Mouse (Mus musculus) midbrain, postnatal 0 days (tissue): ENCODE measurements around the gene Xdh. TPM values are rescaled to one million over a fixed set of nuclear protein-coding genes. Genes with fewer than 3 reads are reported as not detected.
"Not testable (repeated sequence)": the region's sequence is repeated elsewhere in the genome, so short reads cannot be mapped to it uniquely, and the experiment has no call there.

Experiments used
- ATAC-seq: fragments of 200-750 bp; cut with Nextera tagmentation; 2 replicates; pipeline ENCODE4 v1.8.0; 2017; ENCODE audit warnings: moderate number of reproducible peaks, mild to moderate bottlenecking, moderate TSS enrichment, moderate library complexity; ENCODE audit not compliant: low FRiP score
- DNase-seq: peaks from one replicate; pipeline ENCODE4 v3.0.0-alpha.2; 2015; ENCODE audit warnings: low spot score
- H3K27ac ChIP-seq: fragments of 300-500 bp; sonication (generic); 2 replicates; pipeline ENCODE4 v1.5.1; 2014; ENCODE audit warnings: low read depth, mild to moderate bottlenecking, low read length, mixed read lengths
- H3K27me3 ChIP-seq: fragments of 300-500 bp; sonication (generic); 2 replicates; pipeline ENCODE4 v1.6.1; 2014; ENCODE audit warnings: low read length, control low read depth, mixed read lengths; ENCODE audit not compliant: insufficient read depth
- H3K36me3 ChIP-seq: fragments of 300-500 bp; sonication (generic); 2 replicates; pipeline ENCODE4 v1.6.1; 2014; ENCODE audit warnings: low read length, control low read depth, mixed read lengths; ENCODE audit not compliant: insufficient read depth
- H3K4me1 ChIP-seq: fragments of 300-500 bp; sonication (generic); 2 replicates; pipeline ENCODE4 v1.6.1; 2014; ENCODE audit warnings: mild to moderate bottlenecking, control low read depth, antibody characterized with exemption, low read length, mixed read lengths; ENCODE audit not compliant: insufficient read depth
- H3K4me2 ChIP-seq: fragments of 300-500 bp; sonication (generic); 2 replicates; pipeline ENCODE4 v1.6.1; 2014; ENCODE audit warnings: low read depth, mild to moderate bottlenecking, low read length, mixed read lengths; ENCODE audit not compliant: poor library complexity, severe bottlenecking
- H3K4me3 ChIP-seq: fragments of 300-500 bp; sonication (generic); 2 replicates; pipeline ENCODE4 v1.5.1; 2014; ENCODE audit warnings: low read depth, mild to moderate bottlenecking, low read length, moderate library complexity
- H3K9ac ChIP-seq: fragments of 300-500 bp; sonication (generic); replicated peaks from 2 replicates; pipeline ENCODE4 v1.6.1; 2014; ENCODE audit warnings: mild to moderate bottlenecking, low read length, moderate library complexity, mixed read lengths; ENCODE audit not compliant: poor library complexity, severe bottlenecking
- H3K9me3 ChIP-seq: fragments of 300-500 bp; sonication (generic); 2 replicates; pipeline ENCODE4 v1.6.1; 2016; ENCODE audit warnings: low read length, control low read depth
- CTCF ChIP-seq: IDR thresholded peaks from 2 replicates; pipeline ENCODE4 v1.5.1; 2016; ENCODE audit warnings: antibody characterized with exemption, mild to moderate bottlenecking
- WGBS: fragments of 180-500 bp; shearing (Covaris S2); extraction: QIAGEN DNeasy Blood & Tissue Kit; methylation state at CpG from one replicate; pipeline ENCODE4 v1.1.7; 2014; 5-methylcytosine and 5-hydroxymethylcytosine counted together
- polyA plus RNA-seq: library from polyadenylated mRNA; unstranded; fragments of >200 nt; fragmentation: Nextera tagmentation; extraction: Ambion mirVana; gene quantifications from 2 replicates; pipeline ENCODE4 v1.2.1, GENCODE M21; 2015
- total RNA-seq: library from RNA; depleted of rRNA; stranded (reverse); fragments of >200 nt; gene quantifications from 2 replicates; pipeline ENCODE4 v1.2.3, GENCODE M21; 2014

The Xdh gene
- total and polyA plus RNA-seq, 2 experiments from 2014 or later, result 0.55 to 0.59 TPM

DNA sequence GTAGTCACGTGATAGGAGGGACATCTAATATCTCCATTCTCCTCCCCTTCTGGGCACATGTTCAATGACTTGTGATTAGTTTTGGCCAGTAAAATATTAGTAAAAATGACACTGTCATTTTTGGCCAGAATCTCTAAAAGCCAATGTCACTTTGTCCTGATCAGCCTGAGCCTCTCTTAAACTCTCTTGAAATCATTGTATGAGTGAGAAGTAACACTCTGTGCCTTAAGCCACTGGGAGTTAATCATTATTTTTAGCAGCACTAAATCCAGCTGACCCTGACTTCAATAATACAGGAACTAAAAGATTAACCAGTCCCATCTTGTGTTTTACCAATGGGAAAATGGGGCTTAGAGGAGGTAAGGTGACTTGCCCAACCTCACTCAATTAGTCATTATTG is 102.6 kb downstream of the Xdh start:
- no peak overlapping the region for H3K4me2 ChIP-seq
- ATAC-seq (no peak), DNase-seq (no peak)
- no peak for TF ChIP-seq CTCF
- no peaks in the 10 kb centered on the region for H3K9me3 ChIP-seq
- H3K27ac ChIP-seq, result no peak overlapping the region
- H3K27me3 ChIP-seq, result no peaks in the 10 kb centered on the region
- H3K4me1 ChIP-seq, result no peaks in the 10 kb centered on the region
- WGBS, result 91% methylated on average over 1 of the region's 1 CpGs
- no peaks in the 10 kb centered on the region for H3K36me3 ChIP-seq
- H3K4me3 ChIP-seq, result no peak overlapping the region
- H3K9ac ChIP-seq, result no peak overlapping the region

DNA sequence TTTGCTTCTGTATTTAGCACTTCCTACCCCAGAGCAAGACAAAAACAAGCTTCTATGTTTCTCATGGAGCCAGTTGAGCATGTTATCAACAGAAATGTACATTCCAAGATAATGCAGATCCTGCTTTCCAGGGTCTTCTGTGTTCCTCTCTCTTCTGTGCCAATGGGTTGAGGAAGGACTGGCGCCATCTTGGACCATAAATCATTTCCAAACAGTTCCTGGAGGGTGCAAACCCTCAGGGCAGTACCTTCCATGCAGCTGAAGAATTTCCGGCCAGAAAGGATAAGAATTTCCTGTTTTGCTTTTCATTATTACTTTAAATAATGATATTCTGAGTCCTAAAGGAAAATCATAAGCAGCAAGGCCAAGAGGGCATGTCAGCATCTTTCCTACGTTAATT is 104.4 kb downstream of the Xdh start:
- no peak for ATAC-seq
- H3K36me3 ChIP-seq, result no peaks in the 10 kb centered on the region
- H3K27ac ChIP-seq, result no peak overlapping the region
- DNase-seq, result no peak
- H3K4me2 ChIP-seq, result no peak overlapping the region
- H3K9me3 ChIP-seq, result no peaks in the 10 kb centered on the region
- no peaks in the 10 kb centered on the region for H3K27me3 ChIP-seq
- WGBS, result 71% methylated on average over 3 of the region's 3 CpGs
- no peak overlapping the region for H3K9ac ChIP-seq
- no peak for TF ChIP-seq CTCF
- no peaks in the 10 kb centered on the region for H3K4me1 ChIP-seq
- H3K4me3 ChIP-seq, result no peak overlapping the region

DNA sequence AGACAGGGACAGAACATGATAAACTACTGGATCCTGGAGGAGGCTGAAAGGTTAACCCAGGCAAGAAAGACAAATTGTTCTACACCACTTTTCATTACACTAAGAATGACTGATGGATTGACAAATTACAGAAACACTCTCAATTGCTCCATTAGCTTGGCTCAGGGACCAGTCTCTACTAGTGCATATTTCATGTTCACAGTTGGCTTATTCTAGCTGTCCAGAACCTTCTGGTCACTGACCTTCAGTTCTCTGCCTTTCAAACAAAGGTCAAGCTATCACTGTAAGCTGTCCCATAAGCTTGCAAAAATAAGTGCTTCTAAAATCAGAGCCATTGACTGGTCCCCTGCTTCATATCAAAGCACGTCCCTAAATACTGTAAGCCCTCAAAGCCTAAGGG is 107.0 kb downstream of the Xdh start:
- Histone ChIP-seq H3K4me3 (no peak overlapping the region), H3K9me3 (no peaks in the 10 kb centered on the region), H3K27me3 (no peaks in the 10 kb centered on the region), H3K4me1 (no peaks in the 10 kb centered on the region), H3K36me3 (no peaks in the 10 kb centered on the region), H3K4me2 (no peak overlapping the region), H3K27ac (no peak overlapping the region), H3K9ac (no peak overlapping the region)
- ATAC-seq (no peak), DNase-seq (no peak)
- no peak for TF ChIP-seq CTCF
- 89% methylated on average over 1 of the region's 1 CpGs for WGBS

DNA sequence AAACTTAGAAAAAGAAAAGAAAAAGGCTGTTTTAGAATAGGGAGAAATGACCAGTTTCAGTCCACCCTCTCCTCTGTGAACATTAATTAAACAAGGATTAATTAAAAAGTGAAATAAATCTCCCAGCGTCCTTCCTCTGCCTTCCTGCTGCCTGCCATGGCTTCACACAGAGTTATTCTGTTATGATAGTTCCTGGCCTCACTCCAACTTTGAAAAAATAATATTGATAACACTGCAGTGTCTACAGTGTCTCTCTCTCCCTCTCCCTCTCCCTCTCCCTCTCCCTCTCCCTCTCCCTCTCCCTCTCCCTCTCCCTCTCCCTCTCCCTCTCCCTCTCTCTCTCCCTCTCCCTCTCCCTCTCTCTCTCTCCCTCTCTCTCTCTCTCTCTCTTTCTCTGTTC is 110.1 kb downstream of the Xdh start:
- not testable (repeated sequence) for H3K4me1 ChIP-seq, H3K36me3 ChIP-seq, H3K9me3 ChIP-seq, H3K27me3 ChIP-seq, ATAC-seq, H3K9ac ChIP-seq, H3K27ac ChIP-seq, H3K4me3 ChIP-seq, H3K4me2 ChIP-seq
- peak; percentile 44 for DNase-seq
- 21% methylated on average over 1 of the region's 1 CpGs for WGBS

DNA sequence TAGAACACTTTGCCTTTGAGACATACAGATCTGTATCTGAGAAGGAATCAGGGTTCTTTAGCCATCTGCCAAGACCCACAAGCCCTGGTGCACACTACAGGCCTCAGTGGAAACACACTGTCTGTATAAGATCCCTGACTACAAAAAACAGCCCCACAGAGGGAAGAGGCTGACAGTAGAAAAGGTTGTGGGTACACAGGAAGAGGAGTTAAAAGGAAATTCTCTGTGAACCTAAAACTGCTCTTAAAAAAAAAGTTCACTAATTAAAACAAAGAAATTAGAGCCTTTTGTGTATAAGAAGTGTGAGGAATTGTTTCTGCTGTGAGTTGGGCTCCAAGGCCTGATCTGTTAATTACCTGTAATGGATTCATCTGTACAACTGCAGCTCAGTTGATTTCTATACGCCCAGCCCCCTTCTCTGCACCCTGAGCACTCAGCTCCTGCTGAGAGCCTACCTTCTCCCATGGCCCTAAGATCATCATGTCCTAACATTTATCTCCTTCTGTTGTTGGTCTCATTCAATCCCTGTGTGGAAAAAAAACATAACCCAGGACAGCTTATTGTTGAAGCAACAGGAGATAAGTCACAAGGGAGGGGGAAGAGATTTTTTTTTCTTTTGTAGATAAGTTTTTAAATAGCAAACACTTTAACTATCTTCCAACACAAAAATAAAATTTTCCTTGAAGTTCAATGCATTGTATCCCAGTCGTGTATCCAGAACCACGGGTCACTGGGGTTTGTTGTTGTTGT is 110.7 kb downstream of the Xdh start:
- ATAC-seq, result no peak
- Histone ChIP-seq H3K9ac (no peak overlapping the region), H3K27ac (no peak overlapping the region), H3K4me3 (no peak overlapping the region), H3K9me3 (no peaks in the 10 kb centered on the region), H3K4me2 (no peak overlapping the region), H3K27me3 (no peaks in the 10 kb centered on the region), H3K36me3 (no peaks in the 10 kb centered on the region), H3K4me1 (no peaks in the 10 kb centered on the region)
- no peak for TF ChIP-seq CTCF
- WGBS, result 64% methylated on average over 3 of the region's 3 CpGs
- no peak for DNase-seq

DNA sequence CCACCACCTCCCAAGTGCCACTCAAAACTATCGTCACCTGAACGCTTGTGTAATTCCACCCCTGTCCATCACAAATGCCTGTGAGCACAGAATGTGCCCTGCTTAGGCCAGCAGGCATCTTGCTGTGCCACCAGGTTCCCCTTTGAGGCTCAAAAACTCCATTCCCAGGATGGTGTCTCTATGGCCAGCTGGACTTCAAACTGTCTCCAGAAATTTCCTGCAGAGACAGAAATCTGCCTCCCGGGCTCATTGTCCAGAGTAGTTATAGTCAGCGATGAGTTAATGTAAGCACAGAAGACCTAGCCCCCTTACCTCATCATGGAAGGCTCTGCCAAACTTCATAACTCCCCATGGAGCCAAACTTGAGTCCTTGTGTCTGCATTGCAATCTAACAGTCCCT is 112.8 kb downstream of the Xdh start:
- Histone ChIP-seq H3K27me3 (no peaks in the 10 kb centered on the region), H3K27ac (no peak overlapping the region), H3K9ac (no peak overlapping the region), H3K4me3 (no peak overlapping the region), H3K9me3 (no peaks in the 10 kb centered on the region), H3K4me2 (no peak overlapping the region), H3K4me1 (no peaks in the 10 kb centered on the region), H3K36me3 (no peaks in the 10 kb centered on the region)
- DNase-seq, result no peak
- WGBS, result 86% methylated on average over 4 of the region's 4 CpGs
- ATAC-seq, result no peak
- no peak for TF ChIP-seq CTCF
